Mouse (Mus musculus): ENCODE results near the gene Lmo2. TPM values are rescaled to one million over a fixed set of nuclear protein-coding genes. Genes with fewer than 3 reads are reported as not detected.

Gene Lmo2
- polyA plus RNA-seq (2014; fragmentation: Nextera tagmentation; extraction: Ambion mirVana), result 35.6 and 42.3 TPM in 2 replicates

DNA sequence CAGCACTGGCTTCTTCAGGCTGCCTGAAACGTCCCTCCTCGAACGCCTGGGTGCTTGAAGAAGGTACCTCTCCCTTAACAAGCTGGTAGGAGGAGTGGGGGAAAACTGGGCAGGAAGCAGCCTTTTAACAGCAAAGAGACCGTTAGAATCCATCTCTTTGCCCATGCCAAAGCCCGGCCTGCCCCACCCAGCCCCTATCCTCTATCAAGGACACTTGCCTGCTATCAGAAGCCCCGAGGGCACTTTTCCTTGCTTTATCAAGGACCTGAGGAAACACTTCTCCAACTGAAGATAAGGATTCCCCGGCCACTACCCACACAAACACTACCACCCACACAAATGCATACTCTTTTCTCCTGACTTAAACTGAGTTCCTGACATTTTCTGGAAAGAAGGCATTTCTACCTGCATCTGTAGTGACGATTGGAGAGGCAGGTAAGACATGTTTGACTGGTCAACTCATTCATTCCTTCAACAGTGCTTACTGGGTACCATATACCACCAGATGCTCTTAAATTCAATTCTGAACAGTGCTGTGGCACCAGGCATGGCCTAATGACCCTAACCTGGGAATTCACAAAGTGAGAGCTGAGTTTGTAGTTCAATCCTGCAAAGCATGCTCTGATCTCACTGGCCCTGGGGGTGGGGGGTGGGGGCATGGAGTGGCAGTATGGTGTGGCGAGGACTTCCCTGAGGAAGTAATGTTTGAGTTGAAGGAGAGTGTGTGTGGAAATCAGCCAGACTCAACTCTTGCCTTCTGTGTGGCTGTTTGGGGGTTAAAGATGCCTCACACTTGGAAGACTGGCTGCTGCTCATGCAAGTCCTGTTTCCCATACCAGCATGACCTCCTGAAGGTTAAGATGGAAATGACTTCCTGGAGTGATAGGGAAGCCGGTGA, at the start of gene Lmo2:
Gene Lmo2 (plus strand): TSS at position 338 of the 898 bp plus-strand sequence.
- no peaks in the 10 kb centered on the region for H3K36me3 ChIP-seq (ENCODE audit: control insufficient read depth, insufficient read depth, low read length)
- H3K4me2 ChIP-seq (ENCODE audit: low read depth, severe bottlenecking), result no peak within 1 kb of the TSS
- DNase-seq (ENCODE audit: low spot score), result no peak
- ATAC-seq (ENCODE audit: insufficient number of reproducible peaks, low FRiP score, low TSS enrichment, low read depth), result no peak
- no peak within 1 kb of the TSS for H3K9ac ChIP-seq (ENCODE audit: low read length)
- no peak within 1 kb of the TSS for H3K4me3 ChIP-seq (ENCODE audit: low read depth, low read length)
- no peaks in the 10 kb centered on the region for H3K9me3 ChIP-seq (ENCODE audit: control insufficient read depth, low read length)
- H3K4me1 ChIP-seq (ENCODE audit: control insufficient read depth, insufficient read depth, low read length), result no peaks in the 10 kb centered on the region
- no peaks in the 10 kb centered on the region for H3K27me3 ChIP-seq (ENCODE audit: control insufficient read depth, insufficient read depth, low read length)
- WGBS, result 64% methylated on average over 10 of the region's 10 CpGs
- H3K27ac ChIP-seq (replicated peaks; ENCODE audit: low read depth, low read length), result no peak within 1 kb of the TSS

- no peak for ATAC-seq (ENCODE audit: insufficient number of reproducible peaks, low FRiP score, low TSS enrichment, low read depth)
- DNase-seq (ENCODE audit: low spot score), result no peak
- Histone ChIP-seq H3K4me1 (ENCODE audit: control insufficient read depth, insufficient read depth, low read length) (no peaks in the 10 kb centered on the region), H3K4me3 (ENCODE audit: low read depth, low read length) (no peak overlapping the region), H3K9ac (ENCODE audit: low read length) (no peak overlapping the region), H3K4me2 (ENCODE audit: low read depth, severe bottlenecking) (no peak overlapping the region), H3K27ac (replicated peaks; ENCODE audit: low read depth, low read length) (no peak overlapping the region), H3K36me3 (ENCODE audit: control insufficient read depth, insufficient read depth, low read length) (no peaks in the 10 kb centered on the region), H3K9me3 (ENCODE audit: control insufficient read depth, low read length) (no peaks in the 10 kb centered on the region), H3K27me3 (ENCODE audit: control insufficient read depth, insufficient read depth, low read length) (no peaks in the 10 kb centered on the region)
- WGBS, result 84% methylated on average over 5 of the region's 5 CpGs
These were observed 47.2 kb upstream of the Lmo2 start for GRCm38 (mm10) chr2:103910601-103911000.

- H3K4me1 ChIP-seq (ENCODE audit: control insufficient read depth, insufficient read depth, low read length), result no peaks in the 10 kb centered on the region
- no peak overlapping the region for H3K27ac ChIP-seq (replicated peaks; ENCODE audit: low read depth, low read length)
- no peak overlapping the region for H3K9ac ChIP-seq (ENCODE audit: low read length)
- WGBS, result 84% methylated on average over 16 of the region's 16 CpGs
- H3K4me3 ChIP-seq (ENCODE audit: low read depth, low read length), result no peak overlapping the region
- no peaks in the 10 kb centered on the region for H3K36me3 ChIP-seq (ENCODE audit: control insufficient read depth, insufficient read depth, low read length)
- H3K9me3 ChIP-seq (ENCODE audit: control insufficient read depth, low read length), result no peaks in the 10 kb centered on the region
- no peak overlapping the region for H3K4me2 ChIP-seq (ENCODE audit: low read depth, severe bottlenecking)
- ATAC-seq (ENCODE audit: insufficient number of reproducible peaks, low FRiP score, low TSS enrichment, low read depth), result no peak
- DNase-seq (ENCODE audit: low spot score), result no peak
- no peaks in the 10 kb centered on the region for H3K27me3 ChIP-seq (ENCODE audit: control insufficient read depth, insufficient read depth, low read length)
These were observed 45.1 kb upstream of the Lmo2 start for GRCm38 (mm10) chr2:103912481-103913251.

GRCm38 (mm10) chr2:103913252-103913650, 44.5 kb upstream of the Lmo2 start:
- no peaks in the 10 kb centered on the region for H3K27me3 ChIP-seq (ENCODE audit: control insufficient read depth, insufficient read depth, low read length)
- WGBS, result 78% methylated on average over 6 of the region's 6 CpGs
- H3K36me3 ChIP-seq (ENCODE audit: control insufficient read depth, insufficient read depth, low read length), result no peaks in the 10 kb centered on the region
- no peak overlapping the region for H3K4me3 ChIP-seq (ENCODE audit: low read depth, low read length)
- H3K9ac ChIP-seq (ENCODE audit: low read length), result no peak overlapping the region
- no peak overlapping the region for H3K27ac ChIP-seq (replicated peaks; ENCODE audit: low read depth, low read length)
- no peaks in the 10 kb centered on the region for H3K4me1 ChIP-seq (ENCODE audit: control insufficient read depth, insufficient read depth, low read length)
- DNase-seq (ENCODE audit: low spot score), result no peak
- ATAC-seq (ENCODE audit: insufficient number of reproducible peaks, low FRiP score, low TSS enrichment, low read depth), result no peak
- no peak overlapping the region for H3K4me2 ChIP-seq (ENCODE audit: low read depth, severe bottlenecking)
- no peaks in the 10 kb centered on the region for H3K9me3 ChIP-seq (ENCODE audit: control insufficient read depth, low read length)

DNA sequence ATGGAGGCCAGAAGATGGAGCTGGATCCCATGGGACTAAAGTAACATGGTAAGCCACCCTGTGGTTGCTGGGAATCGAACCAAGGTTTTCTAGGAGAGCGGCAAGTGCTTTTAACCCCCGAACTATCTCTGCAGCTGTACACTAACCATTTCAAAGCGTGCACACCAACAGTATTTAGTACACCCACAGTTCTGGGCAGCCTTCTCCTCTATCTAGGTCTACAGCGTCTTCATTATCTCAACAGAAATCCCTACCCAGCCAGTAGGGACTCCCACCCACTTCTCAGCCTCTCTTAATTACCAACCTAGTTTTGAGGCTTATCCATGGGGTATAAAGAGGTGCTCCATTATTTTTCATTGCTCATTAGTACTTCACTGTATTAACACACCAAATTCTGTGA, 41.7 kb upstream of the Lmo2 start:
- Histone ChIP-seq H3K9ac (ENCODE audit: low read length) (no peak overlapping the region), H3K4me3 (ENCODE audit: low read depth, low read length) (no peak overlapping the region), H3K4me2 (ENCODE audit: low read depth, severe bottlenecking) (no peak overlapping the region), H3K27ac (replicated peaks; ENCODE audit: low read depth, low read length) (no peak overlapping the region), H3K9me3 (ENCODE audit: control insufficient read depth, low read length) (no peaks in the 10 kb centered on the region), H3K36me3 (ENCODE audit: control insufficient read depth, insufficient read depth, low read length) (no peaks in the 10 kb centered on the region), H3K4me1 (ENCODE audit: control insufficient read depth, insufficient read depth, low read length) (no peaks in the 10 kb centered on the region), H3K27me3 (ENCODE audit: control insufficient read depth, insufficient read depth, low read length) (no peaks in the 10 kb centered on the region)
- ATAC-seq (ENCODE audit: insufficient number of reproducible peaks, low FRiP score, low TSS enrichment, low read depth) (no peak), DNase-seq (ENCODE audit: low spot score) (no peak)
- WGBS, result 90% methylated on average over 5 of the region's 5 CpGs

GRCm38 (mm10) chr2:103917375-103917774, 40.4 kb upstream of the Lmo2 start:
- no peaks in the 10 kb centered on the region for H3K4me1 ChIP-seq (ENCODE audit: control insufficient read depth, insufficient read depth, low read length)
- H3K27ac ChIP-seq (replicated peaks; ENCODE audit: low read depth, low read length), result no peak overlapping the region
- no peaks in the 10 kb centered on the region for H3K36me3 ChIP-seq (ENCODE audit: control insufficient read depth, insufficient read depth, low read length)
- H3K27me3 ChIP-seq (ENCODE audit: control insufficient read depth, insufficient read depth, low read length), result no peaks in the 10 kb centered on the region
- no peaks in the 10 kb centered on the region for H3K9me3 ChIP-seq (ENCODE audit: control insufficient read depth, low read length)
- no peak for DNase-seq (ENCODE audit: low spot score)
- 86% methylated on average over 5 of the region's 5 CpGs for WGBS
- no peak for ATAC-seq (ENCODE audit: insufficient number of reproducible peaks, low FRiP score, low TSS enrichment, low read depth)
- no peak overlapping the region for H3K4me3 ChIP-seq (ENCODE audit: low read depth, low read length)
- no peak overlapping the region for H3K4me2 ChIP-seq (ENCODE audit: low read depth, severe bottlenecking)
- H3K9ac ChIP-seq (ENCODE audit: low read length), result no peak overlapping the region

DNA sequence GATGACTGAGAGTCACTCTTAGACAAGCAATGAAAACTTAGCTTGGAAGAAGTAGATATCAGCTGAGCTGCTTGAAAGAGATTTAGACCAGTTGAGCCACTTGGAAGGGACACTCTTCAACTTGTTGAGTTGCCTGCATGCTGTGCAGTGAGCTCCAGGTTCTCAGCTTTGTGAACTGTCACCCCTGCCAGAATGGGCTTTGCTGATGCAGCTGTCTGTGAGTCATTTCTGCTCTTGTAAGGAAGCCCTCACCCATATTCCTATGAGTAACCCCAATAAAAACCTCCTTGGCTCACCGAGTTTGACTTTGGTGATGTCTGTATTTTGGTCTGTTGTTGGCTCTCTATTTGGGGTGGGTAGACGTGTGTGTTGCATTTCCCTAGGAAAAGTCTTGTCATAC, 39.4 kb upstream of the Lmo2 start:
- H3K27ac ChIP-seq (replicated peaks; ENCODE audit: low read depth, low read length), result no peak overlapping the region
- ATAC-seq (ENCODE audit: insufficient number of reproducible peaks, low FRiP score, low TSS enrichment, low read depth) (no peak), DNase-seq (ENCODE audit: low spot score) (no peak)
- H3K27me3 ChIP-seq (ENCODE audit: control insufficient read depth, insufficient read depth, low read length), result no peaks in the 10 kb centered on the region
- H3K36me3 ChIP-seq (ENCODE audit: control insufficient read depth, insufficient read depth, low read length), result no peaks in the 10 kb centered on the region
- 85% methylated on average over 2 of the region's 2 CpGs for WGBS
- H3K4me2 ChIP-seq (ENCODE audit: low read depth, severe bottlenecking), result no peak overlapping the region
- no peak overlapping the region for H3K4me3 ChIP-seq (ENCODE audit: low read depth, low read length)
- H3K9me3 ChIP-seq (ENCODE audit: control insufficient read depth, low read length), result no peaks in the 10 kb centered on the region
- H3K9ac ChIP-seq (ENCODE audit: low read length), result no peak overlapping the region
- no peaks in the 10 kb centered on the region for H3K4me1 ChIP-seq (ENCODE audit: control insufficient read depth, insufficient read depth, low read length)

DNA sequence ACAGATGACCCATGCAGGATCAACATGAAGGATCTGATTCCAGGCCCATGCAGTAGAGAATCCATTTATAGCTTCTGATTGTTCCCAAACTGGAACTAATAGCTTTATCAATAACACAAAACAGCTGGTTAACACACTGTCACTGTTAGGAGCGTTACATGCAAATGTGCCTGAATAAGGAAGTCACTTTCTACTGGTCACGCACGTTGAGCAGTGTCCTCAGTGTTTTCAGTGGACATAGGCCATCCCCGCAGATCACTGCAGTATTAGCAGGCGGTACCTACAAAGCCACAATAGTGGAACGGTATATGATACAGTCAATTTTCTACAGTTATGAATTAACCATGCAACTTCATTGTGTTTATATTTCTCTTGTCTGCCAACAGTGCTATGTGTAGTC, 38.3 kb upstream of the Lmo2 start:
- Histone ChIP-seq H3K4me1 (ENCODE audit: control insufficient read depth, insufficient read depth, low read length) (no peaks in the 10 kb centered on the region), H3K9me3 (ENCODE audit: control insufficient read depth, low read length) (no peaks in the 10 kb centered on the region), H3K27ac (replicated peaks; ENCODE audit: low read depth, low read length) (no peak overlapping the region), H3K4me2 (ENCODE audit: low read depth, severe bottlenecking) (no peak overlapping the region), H3K27me3 (ENCODE audit: control insufficient read depth, insufficient read depth, low read length) (no peaks in the 10 kb centered on the region), H3K36me3 (ENCODE audit: control insufficient read depth, insufficient read depth, low read length) (no peaks in the 10 kb centered on the region), H3K4me3 (ENCODE audit: low read depth, low read length) (no peak overlapping the region), H3K9ac (ENCODE audit: low read length) (no peak overlapping the region)
- 90% methylated on average over 6 of the region's 6 CpGs for WGBS
- DNase-seq (ENCODE audit: low spot score), result no peak
- ATAC-seq (ENCODE audit: insufficient number of reproducible peaks, low FRiP score, low TSS enrichment, low read depth), result no peak

All from limb, embryonic 11.5 days (tissue).